Mouse (Mus musculus) erythroblast, embryonic 14.5 days (primary cell): Measurements from ENCODE around the gene Hey2. TPM values are rescaled to one million over a fixed set of nuclear protein-coding genes. Genes with fewer than 3 reads are reported as not detected.
A peak's percentile ranks its signal among the peaks of the same experiment; 100 is the strongest.

ENCODE experiments used
- H3K27me3 ChIP-seq: 2 replicates; pipeline ENCODE4 v1.6.1; 2012; ENCODE audit warnings: inconsistent platforms; ENCODE audit not compliant: control insufficient read depth
- H3K36me3 ChIP-seq: 2 replicates; pipeline ENCODE4 v1.6.1; 2012; ENCODE audit warnings: mild to moderate bottlenecking, inconsistent platforms; ENCODE audit not compliant: control insufficient read depth
- H3K4me1 ChIP-seq: 2 replicates; pipeline ENCODE4 v1.6.1; 2012; ENCODE audit warnings: inconsistent platforms; ENCODE audit not compliant: control insufficient read depth
- H3K4me3 ChIP-seq: replicated peaks from 2 replicates; pipeline ENCODE3; 2012; ENCODE audit warnings: moderate library complexity, mild to moderate bottlenecking, inconsistent platforms
- H3K9me3 ChIP-seq: 2 replicates; pipeline ENCODE4 v1.6.1; 2012; ENCODE audit warnings: low read length, inconsistent platforms, mixed read lengths; ENCODE audit not compliant: control insufficient read depth
- GATA1 ChIP-seq: IDR thresholded peaks from 2 replicates; pipeline ENCODE4 v1.6.1; 2012; ENCODE audit warnings: low read length, inconsistent platforms, mixed read lengths
- TAL1 ChIP-seq: IDR thresholded peaks from 3 replicates; pipeline ENCODE4 v1.6.1; 2012; ENCODE audit warnings: low read length, inconsistent platforms, mixed read lengths
- polyA plus RNA-seq: library from polyadenylated mRNA; stranded (reverse); fragments of >175 nt; gene quantifications from 2 replicates; pipeline ENCODE4 v1.2.3, GENCODE M21; 2012

Hey2 gene
- polyA plus RNA-seq, 1 experiment: 0.10 TPM

GRCm38 (mm10) chr10:30838188-30838587, 4.4 kb downstream of the Hey2 start:
- peaks cover 51% of the 10 kb centered on the region for H3K27me3 ChIP-seq
- no peaks in the 10 kb centered on the region for H3K36me3 ChIP-seq
- H3K4me3 ChIP-seq: no peak overlapping the region
- no peak for TF ChIP-seq GATA1
- TF ChIP-seq TAL1: no peak
- H3K4me1 ChIP-seq: peaks cover 13% of the 10 kb centered on the region
- H3K9me3 ChIP-seq: peaks cover 9% of the 10 kb centered on the region

GRCm38 (mm10) chr10:30825049-30825448, 17.6 kb downstream of the Hey2 start:
- no peaks in the 10 kb centered on the region for H3K4me1 ChIP-seq
- TF ChIP-seq TAL1 (no peak), GATA1 (no peak)
- H3K27me3 ChIP-seq: no peaks in the 10 kb centered on the region
- H3K9me3 ChIP-seq: no peaks in the 10 kb centered on the region
- H3K36me3 ChIP-seq: no peaks in the 10 kb centered on the region
- no peak overlapping the region for H3K4me3 ChIP-seq

GRCm38 (mm10) chr10:30810967-30811293, 31.7 kb downstream of the Hey2 start:
- Histone ChIP-seq H3K9me3 (peaks cover 3% of the 10 kb centered on the region), H3K27me3 (peaks cover 16% of the 10 kb centered on the region), H3K4me1 (peaks cover 20% of the 10 kb centered on the region), H3K4me3 (peak overlapping the region; percentile 61), H3K36me3 (no peaks in the 10 kb centered on the region)
- no peak for TF ChIP-seq GATA1
- TF ChIP-seq TAL1: no peak

- H3K27me3 ChIP-seq: peaks cover 16% of the 10 kb centered on the region
- TF ChIP-seq TAL1 (no peak), GATA1 (no peak)
- H3K36me3 ChIP-seq: no peaks in the 10 kb centered on the region
- peak overlapping the region; percentile 61 for H3K4me3 ChIP-seq
- peaks cover 20% of the 10 kb centered on the region for H3K4me1 ChIP-seq
- H3K9me3 ChIP-seq: peaks cover 3% of the 10 kb centered on the region
Measured at GRCm38 (mm10) chr10:30810247-30810966, 32.2 kb downstream of the Hey2 start.

GRCm38 (mm10) chr10:30803587-30804253, 38.9 kb downstream of the Hey2 start:
- Histone ChIP-seq H3K27me3 (peaks cover 22% of the 10 kb centered on the region), H3K4me3 (peak overlapping the region; percentile 78), H3K9me3 (peaks cover 3% of the 10 kb centered on the region), H3K36me3 (peaks cover 22% of the 10 kb centered on the region), H3K4me1 (peaks cover 47% of the 10 kb centered on the region)
- peak; percentile 8; the same call in 1 of the 2 replicates for TF ChIP-seq GATA1
- no peak for TF ChIP-seq TAL1

GRCm38 (mm10) chr10:30802681-30803586, 39.7 kb downstream of the Hey2 start, which contains the start of gene Ncoa7:
Gene Ncoa7 (minus strand): TSS chr10:30803326.
- TF ChIP-seq TAL1 (no peak), GATA1 (no peak)
- Histone ChIP-seq H3K4me1 (peaks cover 47% of the 10 kb centered on the region), H3K36me3 (peaks cover 30% of the 10 kb centered on the region)

GRCm38 (mm10) chr10:30802033-30802432, 40.6 kb downstream of the Hey2 start:
- Histone ChIP-seq H3K27me3 (peaks cover 10% of the 10 kb centered on the region), H3K9me3 (peaks cover 3% of the 10 kb centered on the region), H3K4me1 (peaks cover 52% of the 10 kb centered on the region), H3K4me3 (peak overlapping the region; percentile 78), H3K36me3 (peaks cover 37% of the 10 kb centered on the region)
- TF ChIP-seq TAL1 (no peak), GATA1 (no peak)

More at GRCm38 (mm10) chr10:30802681-30803586, 39.7 kb downstream of the Hey2 start, which contains the start of gene Ncoa7:
- peak within 1 kb of the TSS; percentile 78 for H3K4me3 ChIP-seq
- peaks cover 15% of the 10 kb centered on the region for H3K27me3 ChIP-seq
- H3K9me3 ChIP-seq: peaks cover 3% of the 10 kb centered on the region

GRCm38 (mm10) chr10:30799713-30800450, 42.7 kb downstream of the Hey2 start:
- Histone ChIP-seq H3K9me3 (peaks cover 3% of the 10 kb centered on the region), H3K27me3 (peaks cover under 1% of the 10 kb centered on the region; the same call in 1 of the 2 replicates), H3K4me1 (peaks cover 56% of the 10 kb centered on the region), H3K36me3 (peaks cover 59% of the 10 kb centered on the region), H3K4me3 (peak overlapping the region; percentile 26)
- TF ChIP-seq GATA1 (no peak), TAL1 (no peak)
